ENCODE assay signal across 16 mouse cellular contexts in the genomic region with DNA sequence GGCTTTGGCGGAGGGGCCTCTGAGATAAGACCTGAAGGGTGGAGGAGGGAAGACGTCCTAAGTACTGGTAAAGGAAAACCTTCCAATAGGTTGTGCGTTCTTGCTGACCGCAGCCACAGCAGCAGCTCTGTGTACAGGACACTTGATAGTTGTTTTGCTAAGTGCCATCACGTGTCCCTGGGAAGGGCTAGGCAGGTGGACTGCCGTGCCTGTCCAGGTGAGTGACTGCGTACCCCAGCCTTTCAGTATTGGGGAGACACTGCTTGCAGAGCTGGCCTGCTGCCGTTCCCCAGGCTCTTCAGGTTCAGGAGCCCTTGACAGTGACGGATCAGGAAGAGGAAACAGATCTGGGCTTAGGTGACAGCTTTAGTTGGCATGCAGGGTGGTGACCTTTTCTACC. TPM values are rescaled to one million over a fixed set of nuclear protein-coding genes. Genes with fewer than 3 reads are reported as not detected.
DNase-seq lines count a peak whose midpoint lies in the region; ATAC-seq and TF ChIP-seq lines count a peak whose summit lies in the region.
"Had no signal": no experiment of that assay in that cellular context is flagged by ENCODE, and none has a peak within 500 bp of the region (broad histone marks: within the 10 kb centered on the region; RNA-seq: fewer than 3 reads in every experiment).

No protein-coding gene starts in this region.

- H3K36me3 ChIP-seq in intestine, postnatal 0 days (ENCODE audit: control insufficient read depth, insufficient read depth): no peaks in the 10 kb centered on the region; the same call in 1 of the 2 replicates
- 0 out of 2 replicates have a peak, but pooled peaks cover 2% of the 10 kb centered on the region for H3K36me3 ChIP-seq in intestine, embryonic 16.5 days (ENCODE audit: control insufficient read depth, insufficient read depth, low read length)
- H3K36me3 ChIP-seq in embryonic facial prominence, embryonic 11.5 days (replicated peaks; ENCODE audit: control insufficient read depth, insufficient read depth, low read depth, low read length): no peaks in the 10 kb centered on the region
- H3K36me3 ChIP-seq in midbrain, embryonic 11.5 days (ENCODE audit: control insufficient read depth, insufficient read depth, low read length): no peaks in the 10 kb centered on the region

- H3K9me3 ChIP-seq in intestine, postnatal 0 days (ENCODE audit: control insufficient read depth): no peaks in the 10 kb centered on the region
- H3K9me3 ChIP-seq in intestine, embryonic 16.5 days (ENCODE audit: control insufficient read depth, low read length): no peaks in the 10 kb centered on the region
- H3K9me3 ChIP-seq in embryonic facial prominence, embryonic 11.5 days (replicated peaks; ENCODE audit: control insufficient read depth, low read length): no peaks in the 10 kb centered on the region
- H3K9me3 ChIP-seq in midbrain, embryonic 11.5 days (ENCODE audit: control insufficient read depth, low read length): no peaks in the 10 kb centered on the region
- H3K9me3 ChIP-seq: embryonic facial prominence, embryonic 15.5 days; forebrain, embryonic 13.5 days; midbrain, embryonic 10.5 days had no signal

- 0 out of 2 replicates have a peak overlapping the region, but pooled peaks have one; percentile 30 for H3K4me2 ChIP-seq in intestine, postnatal 0 days (replicated peaks; ENCODE audit: low read depth)
- no peak overlapping the region for H3K4me2 ChIP-seq in intestine, embryonic 16.5 days (ENCODE audit: low read depth, low read length)
- H3K4me2 ChIP-seq in embryonic facial prominence, embryonic 11.5 days (ENCODE audit: low read depth, low read length): no peak overlapping the region
- H3K4me2 ChIP-seq in midbrain, embryonic 11.5 days: no peak overlapping the region
- H3K4me2 ChIP-seq: embryonic facial prominence, embryonic 15.5 days; forebrain, embryonic 13.5 days had no signal

- intact Hi-C loops in gastrocnemius, adult 2 months (cut with DNase I): no loop called here

- 33% methylated on average over 9 of the region's 9 CpGs for WGBS in intestine, postnatal 0 days
- WGBS in intestine, embryonic 16.5 days: 49% methylated on average over 9 of the region's 9 CpGs
- 71% methylated on average over 9 of the region's 9 CpGs for WGBS in embryonic facial prominence, embryonic 11.5 days
- 77% methylated on average over 9 of the region's 9 CpGs for WGBS in midbrain, embryonic 11.5 days

- no peaks in the 10 kb centered on the region for H3K27me3 ChIP-seq in intestine, postnatal 0 days (replicated peaks; ENCODE audit: control insufficient read depth, insufficient read depth, low read length)
- no peaks in the 10 kb centered on the region for H3K27me3 ChIP-seq in intestine, embryonic 16.5 days (replicated peaks; ENCODE audit: control insufficient read depth, insufficient read depth, low read length)
- H3K27me3 ChIP-seq in embryonic facial prominence, embryonic 11.5 days (ENCODE audit: control insufficient read depth, insufficient read depth, low read length): no peaks in the 10 kb centered on the region
- H3K27me3 ChIP-seq in midbrain, embryonic 11.5 days (ENCODE audit: control insufficient read depth, insufficient read depth, low read length): no peaks in the 10 kb centered on the region
- H3K27me3 ChIP-seq: embryonic facial prominence, embryonic 15.5 days; forebrain, embryonic 13.5 days had no signal

- no peak overlapping the region for H3K4me3 ChIP-seq in gastrocnemius, adult 2 months
- H3K4me3 ChIP-seq in intestine, postnatal 0 days (ENCODE audit: low read depth, low read length): no peak overlapping the region
- H3K4me3 ChIP-seq in intestine, embryonic 16.5 days (ENCODE audit: low read length): no peak overlapping the region
- H3K4me3 ChIP-seq in embryonic facial prominence, embryonic 11.5 days (ENCODE audit: low read depth, low read length): no peak overlapping the region
- no peak overlapping the region for H3K4me3 ChIP-seq in midbrain, embryonic 11.5 days (ENCODE audit: low read depth, low read length)
- H3K4me3 ChIP-seq: embryonic facial prominence, embryonic 15.5 days; forebrain, embryonic 13.5 days; layer of hippocampus, adult 2 months; midbrain, embryonic 10.5 days; myocyte had no signal

- no peak for ATAC-seq in intestine, postnatal 0 days
- no peak for ATAC-seq in intestine, embryonic 16.5 days
- ATAC-seq in embryonic facial prominence, embryonic 11.5 days (replicated peaks; ENCODE audit: insufficient number of reproducible peaks, low FRiP score, low TSS enrichment, low read depth): no peak
- ATAC-seq in midbrain, embryonic 11.5 days (ENCODE audit: low FRiP score): no peak
- ATAC-seq: forebrain, embryonic 13.5 days had no signal

- peaks cover 6% of the 10 kb centered on the region for H3K4me1 ChIP-seq in intestine, postnatal 0 days (replicated peaks; ENCODE audit: control insufficient read depth, insufficient read depth, low read length)
- H3K4me1 ChIP-seq in intestine, embryonic 16.5 days (ENCODE audit: control insufficient read depth, insufficient read depth, low read length): peaks cover 56% of the 10 kb centered on the region
- peaks cover 16% of the 10 kb centered on the region for H3K4me1 ChIP-seq in embryonic facial prominence, embryonic 11.5 days (ENCODE audit: control insufficient read depth, insufficient read depth, low read length)
- H3K4me1 ChIP-seq in midbrain, embryonic 11.5 days (ENCODE audit: control insufficient read depth, insufficient read depth, low read length): peaks cover 13% of the 10 kb centered on the region

- H3K9ac ChIP-seq in intestine, postnatal 0 days (ENCODE audit: low read depth, low read length): no peak overlapping the region
- H3K9ac ChIP-seq in intestine, embryonic 16.5 days (ENCODE audit: low read depth, low read length): no peak overlapping the region
- H3K9ac ChIP-seq in embryonic facial prominence, embryonic 11.5 days (replicated peaks; ENCODE audit: low read length): no peak overlapping the region
- H3K9ac ChIP-seq in midbrain, embryonic 11.5 days (ENCODE audit: low read length): no peak overlapping the region
- H3K9ac ChIP-seq: embryonic facial prominence, embryonic 15.5 days; forebrain, embryonic 13.5 days; liver, embryonic 14.5 days had no signal

- peak overlapping the region; percentile 58 for H3K27ac ChIP-seq in gastrocnemius, adult 2 months
- no peak overlapping the region for H3K27ac ChIP-seq in intestine, postnatal 0 days (ENCODE audit: low read depth, low read length)
- no peak overlapping the region; the same call in 1 of the 2 replicates for H3K27ac ChIP-seq in intestine, embryonic 16.5 days (ENCODE audit: low read length)
- 0 out of 2 replicates have a peak overlapping the region, but pooled peaks have one; percentile 20 for H3K27ac ChIP-seq in embryonic facial prominence, embryonic 11.5 days (replicated peaks; ENCODE audit: low read depth, low read length)
- H3K27ac ChIP-seq in midbrain, embryonic 11.5 days (ENCODE audit: low read depth, low read length): no peak overlapping the region
- H3K27ac ChIP-seq: embryonic facial prominence, embryonic 15.5 days; forebrain, embryonic 13.5 days; layer of hippocampus, adult 2 months; liver, embryonic 14.5 days; midbrain, embryonic 10.5 days had no signal

- DNase-seq in gastrocnemius, adult 2 months: no peak
- no peak for DNase-seq in gastrocnemius, postnatal 4 days (ENCODE audit: low spot score in 2 of 2)
- DNase-seq in embryonic facial prominence, embryonic 11.5 days (ENCODE audit: low spot score): no peak
- peak; percentile 75 for DNase-seq in lung, postnatal 36 days
- DNase-seq in midbrain, embryonic 11.5 days (ENCODE audit: low spot score, missing footprints): no peak
- DNase-seq in yolk sac, embryonic 10.5 days (ENCODE audit: low spot score): no peak
- DNase-seq: cerebellum, adult 11-12 months; right cerebral cortex, adult 18-20 months had no signal

- TF ChIP-seq CTCF in gastrocnemius, adult 2 months (IDR thresholded peaks at IDR 0.05): no peak
- no peak for TF ChIP-seq CTCF in intestine, postnatal 0 days (IDR thresholded peaks at IDR 0.05; ENCODE audit: low read depth)

RNA-seq across cellular contexts. Expression of gene Fam129b, which starts 15.4 kb away (rescaled TPM):
- total RNA-seq in gastrocnemius, adult 2 months (2021): 1 to 10 TPM; 4.8 to 7.2 TPM
- total RNA-seq in gastrocnemius, postnatal 4 days (2021): 10 to 100 TPM; 26.8 to 27.5 TPM
- 13.9 and 15.3 TPM in 2 replicates for polyA plus RNA-seq in intestine, postnatal 0 days (2015; fragmentation: Nextera tagmentation; extraction: Ambion mirVana)
- 35.4 and 37.8 TPM in 2 replicates for polyA plus RNA-seq in intestine, embryonic 16.5 days (2015; fragmentation: Nextera tagmentation; extraction: Ambion mirVana)
- 13.7 and 15.9 TPM in 2 replicates for polyA plus RNA-seq in embryonic facial prominence, embryonic 11.5 days (2014; fragmentation: Nextera tagmentation; extraction: Ambion mirVana)
- 10.3 and 10.6 TPM in 2 replicates for polyA plus RNA-seq in midbrain, embryonic 11.5 days (2014; fragmentation: Nextera tagmentation; extraction: Ambion mirVana)

RNA-seq across cellular contexts. Expression of gene Stxbp1, which starts 44.2 kb away (rescaled TPM):
- total RNA-seq in gastrocnemius, adult 2 months (2021): 1 to 10 TPM; 2.0 to 3.9 TPM
- 10 to 100 TPM; 16.3 to 16.9 TPM for total RNA-seq in gastrocnemius, postnatal 4 days (2021)
- 12.1 and 12.2 TPM in 2 replicates for polyA plus RNA-seq in intestine, postnatal 0 days (2015; fragmentation: Nextera tagmentation; extraction: Ambion mirVana)
- polyA plus RNA-seq in intestine, embryonic 16.5 days (2015; fragmentation: Nextera tagmentation; extraction: Ambion mirVana): 18.1 TPM in 2 replicates
- 22.0 and 27.1 TPM in 2 replicates for polyA plus RNA-seq in embryonic facial prominence, embryonic 11.5 days (2014; fragmentation: Nextera tagmentation; extraction: Ambion mirVana)
- polyA plus RNA-seq in midbrain, embryonic 11.5 days (2014; fragmentation: Nextera tagmentation; extraction: Ambion mirVana): 51.4 and 53.8 TPM in 2 replicates

Comparison
In these comparisons a context has a peak if more than half of its experiments do, and no peak if none do; other contexts are left out.
1. H3K27ac ChIP-seq: peak in gastrocnemius, adult 2 months (single experiment) and embryonic facial prominence, embryonic 11.5 days (single experiment); none in intestine, postnatal 0 days (single experiment), intestine, embryonic 16.5 days (single experiment) and midbrain, embryonic 11.5 days (single experiment).